ENCODE assay signal across 19 mouse cellular contexts in the genomic region with DNA sequence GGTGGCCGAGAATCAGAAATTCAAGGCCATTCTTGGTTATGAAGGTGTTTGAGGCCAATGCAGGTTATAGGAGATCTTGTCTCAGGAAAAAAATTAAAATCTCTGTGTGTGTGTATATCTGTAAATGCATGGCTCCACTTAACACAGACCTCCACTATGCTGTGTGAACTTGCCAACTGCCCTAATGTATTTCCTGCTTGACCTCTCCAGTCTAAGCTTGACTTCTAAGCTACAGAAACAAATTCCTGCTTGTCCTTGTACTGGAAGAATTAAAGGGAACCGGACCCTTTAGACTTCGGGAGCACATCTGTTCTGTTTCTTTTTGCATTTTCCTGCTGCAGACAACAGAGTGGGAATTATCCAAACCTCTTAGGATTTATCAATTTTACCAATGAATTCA. TPM values are rescaled to one million over a fixed set of nuclear protein-coding genes. Genes with fewer than 3 reads are reported as not detected.
DNase-seq lines count a peak whose midpoint lies in the region; ATAC-seq and TF ChIP-seq lines count a peak whose summit lies in the region.
"Had no signal": no experiment of that assay in that cellular context is flagged by ENCODE, and none has a peak within 500 bp of the region (broad histone marks: within the 10 kb centered on the region; RNA-seq: fewer than 3 reads in every experiment).

No protein-coding gene starts in this region.

- DNase-seq in gastrocnemius, adult 2 months = no peak
- DNase-seq in gastrocnemius, adult 18-20 months (ENCODE audit: low spot score) = no peak
- no peak for DNase-seq in hindbrain, embryonic 10.5 days (ENCODE audit: low spot score)
- DNase-seq in midbrain, embryonic 14.5 days = no peak
- DNase-seq: adrenal gland, postnatal 14 days; cerebellum, adult 11-12 months; cerebellum, postnatal 36 days; left cerebral cortex, postnatal 4 days; lung, adult 2 months; lung, postnatal 36 days; spleen, adult 18-20 months had no signal

- no peak for TF ChIP-seq CTCF in gastrocnemius, adult 2 months (IDR thresholded peaks at IDR 0.05)
- no peak for TF ChIP-seq CTCF in olfactory bulb, adult 2 months (IDR thresholded peaks at IDR 0.05; ENCODE audit: insufficient read depth, low read depth, low read length)

- H3K4me3 ChIP-seq in gastrocnemius, adult 2 months = no peak overlapping the region
- no peak overlapping the region for H3K4me3 ChIP-seq in hindbrain, embryonic 13.5 days
- H3K4me3 ChIP-seq in hindbrain, embryonic 10.5 days = no peak overlapping the region
- no peak overlapping the region for H3K4me3 ChIP-seq in midbrain, embryonic 13.5 days (replicated peaks)
- no peak overlapping the region for H3K4me3 ChIP-seq in midbrain, embryonic 14.5 days (replicated peaks; ENCODE audit: low read depth, low read length)
- H3K4me3 ChIP-seq in olfactory bulb, adult 2 months (ENCODE audit: insufficient read depth, low read depth, low read length) = no peak overlapping the region
- H3K4me3 ChIP-seq: hindbrain, embryonic 15.5 days had no signal

- H3K4me1 ChIP-seq in hindbrain, embryonic 13.5 days (replicated peaks) = peaks cover 13% of the 10 kb centered on the region
- H3K4me1 ChIP-seq in hindbrain, embryonic 10.5 days (replicated peaks) = no peaks in the 10 kb centered on the region; the same call in 1 of the 2 replicates
- H3K4me1 ChIP-seq in midbrain, embryonic 13.5 days (replicated peaks) = peaks cover 11% of the 10 kb centered on the region; the same call in 1 of the 2 replicates
- H3K4me1 ChIP-seq in midbrain, embryonic 14.5 days (ENCODE audit: control insufficient read depth, insufficient read depth, low read length) = peaks cover 13% of the 10 kb centered on the region
- H3K4me1 ChIP-seq in olfactory bulb, adult 2 months (ENCODE audit: control insufficient read depth, insufficient read depth, low read length) = peaks cover 5% of the 10 kb centered on the region; the same call in 1 of the 2 replicates

- H3K4me2 ChIP-seq in hindbrain, embryonic 13.5 days = no peak overlapping the region
- H3K4me2 ChIP-seq in midbrain, embryonic 13.5 days (replicated peaks) = no peak overlapping the region
- H3K4me2 ChIP-seq in midbrain, embryonic 14.5 days (ENCODE audit: low read length) = no peak overlapping the region
- H3K4me2 ChIP-seq: hindbrain, embryonic 15.5 days; liver, embryonic 11.5 days had no signal

- WGBS in hindbrain, embryonic 13.5 days = 75% methylated on average over 3 of the region's 3 CpGs
- 81% methylated on average over 3 of the region's 3 CpGs for WGBS in hindbrain, embryonic 10.5 days
- 79% methylated on average over 3 of the region's 3 CpGs for WGBS in midbrain, embryonic 13.5 days
- 85% methylated on average over 3 of the region's 3 CpGs for WGBS in midbrain, embryonic 14.5 days
- 58% methylated on average over 3 of the region's 3 CpGs for WGBS in olfactory bulb, adult 2 months

- TF ChIP-seq POLR2A in olfactory bulb, adult 2 months (IDR thresholded peaks at IDR 0.05; ENCODE audit: insufficient read depth, low read depth, low read length) = no peak

- H3K9me3 ChIP-seq in hindbrain, embryonic 13.5 days = no peaks in the 10 kb centered on the region
- H3K9me3 ChIP-seq in hindbrain, embryonic 10.5 days = no peaks in the 10 kb centered on the region
- H3K9me3 ChIP-seq in midbrain, embryonic 13.5 days = no peaks in the 10 kb centered on the region
- no peaks in the 10 kb centered on the region for H3K9me3 ChIP-seq in midbrain, embryonic 14.5 days (ENCODE audit: control insufficient read depth, low read length)
- H3K9me3 ChIP-seq: hindbrain, embryonic 15.5 days had no signal

- no peak overlapping the region for H3K9ac ChIP-seq in hindbrain, embryonic 13.5 days
- no peak overlapping the region for H3K9ac ChIP-seq in midbrain, embryonic 13.5 days (replicated peaks)
- no peak overlapping the region for H3K9ac ChIP-seq in midbrain, embryonic 14.5 days (replicated peaks; ENCODE audit: low read length)
- H3K9ac ChIP-seq: hindbrain, embryonic 15.5 days had no signal

- H3K27me3 ChIP-seq in hindbrain, embryonic 13.5 days = no peaks in the 10 kb centered on the region
- H3K27me3 ChIP-seq in hindbrain, embryonic 10.5 days (ENCODE audit: insufficient read depth, poor library complexity, severe bottlenecking) = no peaks in the 10 kb centered on the region
- no peaks in the 10 kb centered on the region for H3K27me3 ChIP-seq in midbrain, embryonic 13.5 days
- H3K27me3 ChIP-seq in midbrain, embryonic 14.5 days (ENCODE audit: control insufficient read depth, insufficient read depth, low read length) = no peaks in the 10 kb centered on the region
- H3K27me3 ChIP-seq: hindbrain, embryonic 15.5 days; Patski had no signal

- intact Hi-C loops in gastrocnemius, adult 2 months (cut with DNase I) = no loop called here

- H3K36me3 ChIP-seq in hindbrain, embryonic 13.5 days = no peaks in the 10 kb centered on the region
- no peaks in the 10 kb centered on the region for H3K36me3 ChIP-seq in hindbrain, embryonic 10.5 days
- H3K36me3 ChIP-seq in midbrain, embryonic 13.5 days = no peaks in the 10 kb centered on the region
- H3K36me3 ChIP-seq in midbrain, embryonic 14.5 days (ENCODE audit: control insufficient read depth, insufficient read depth, low read length) = no peaks in the 10 kb centered on the region
- H3K36me3 ChIP-seq: hindbrain, embryonic 15.5 days had no signal

- no peak for ATAC-seq in hindbrain, embryonic 13.5 days (ENCODE audit: low FRiP score)
- ATAC-seq in midbrain, embryonic 13.5 days = no peak
- no peak for ATAC-seq in midbrain, embryonic 14.5 days (ENCODE audit: low FRiP score, low TSS enrichment)
- ATAC-seq: activated CD4-positive, CD25-positive, alpha-beta regulatory T cell, adult 4 months; intestine, embryonic 16.5 days; Patski had no signal

- peak overlapping the region; percentile 29 for H3K27ac ChIP-seq in gastrocnemius, adult 2 months
- H3K27ac ChIP-seq in hindbrain, embryonic 13.5 days = peak overlapping the region; percentile 40; the same call in 1 of the 2 replicates
- H3K27ac ChIP-seq in hindbrain, embryonic 10.5 days = no peak overlapping the region
- 0 out of 2 replicates have a peak overlapping the region, but pooled peaks have one; percentile 35 for H3K27ac ChIP-seq in midbrain, embryonic 13.5 days
- H3K27ac ChIP-seq in midbrain, embryonic 14.5 days (replicated peaks; ENCODE audit: low read depth, low read length) = no peak overlapping the region
- peak overlapping the region; percentile 4; the same call in 1 of the 2 replicates for H3K27ac ChIP-seq in olfactory bulb, adult 2 months (ENCODE audit: insufficient read depth, low read depth, low read length)

RNA-seq across cellular contexts. Expression of gene Gpcpd1, which starts 4.4 kb away (rescaled TPM):
- total RNA-seq in gastrocnemius, adult 2 months (2021) = 100 to 1,000 TPM; 167 to 341 TPM
- 100 to 1,000 TPM; 220 to 252 TPM for total RNA-seq in gastrocnemius, adult 18-20 months (2021)
- 84.8 and 101 TPM in 2 replicates for polyA plus RNA-seq in hindbrain, embryonic 13.5 days (2015; fragmentation: Nextera tagmentation; extraction: Ambion mirVana)
- 33.1 and 36.4 TPM in 2 replicates for polyA plus RNA-seq in hindbrain, embryonic 10.5 days (2016; fragmentation: Nextera tagmentation; extraction: Ambion mirVana)
- polyA plus RNA-seq in midbrain, embryonic 13.5 days (2015; fragmentation: Nextera tagmentation; extraction: Ambion mirVana) = 80.9 and 103 TPM in 2 replicates
- 87.5 and 104 TPM in 2 replicates for polyA plus RNA-seq in midbrain, embryonic 14.5 days (2014; fragmentation: Nextera tagmentation; extraction: Ambion mirVana)
- not detected in 2 replicates for polyA plus RNA-seq in olfactory bulb, adult 2 months (2012; ENCODE audit: insufficient read depth, insufficient read length, low replicate concordance, missing spikeins)

Comparison
In these comparisons a context has a peak if more than half of its experiments do, and no peak if none do; other contexts are left out.
1. H3K27ac ChIP-seq: peak in gastrocnemius, adult 2 months (single experiment), hindbrain, embryonic 13.5 days (single experiment), midbrain, embryonic 13.5 days (single experiment) and olfactory bulb, adult 2 months (single experiment); none in hindbrain, embryonic 10.5 days (single experiment) and midbrain, embryonic 14.5 days (single experiment).